Mouse (Mus musculus): ENCODE data around the gene Ptcd2.

- TF ChIP-seq CTCF (IDR thresholded peaks at IDR 0.05; ENCODE audit: control insufficient read depth, insufficient read depth, insufficient read length) (no peak), MAX (IDR thresholded peaks at IDR 0.05) (no peak), FOSL1 (IDR thresholded peaks at IDR 0.05; ENCODE audit: insufficient read depth, low read length, poor library complexity, severe bottlenecking) (no peak)
Measured at GRCm38 (mm10) chr13:99283916-99284315, 60.6 kb downstream of the Ptcd2 start.
